In the genomic region with DNA sequence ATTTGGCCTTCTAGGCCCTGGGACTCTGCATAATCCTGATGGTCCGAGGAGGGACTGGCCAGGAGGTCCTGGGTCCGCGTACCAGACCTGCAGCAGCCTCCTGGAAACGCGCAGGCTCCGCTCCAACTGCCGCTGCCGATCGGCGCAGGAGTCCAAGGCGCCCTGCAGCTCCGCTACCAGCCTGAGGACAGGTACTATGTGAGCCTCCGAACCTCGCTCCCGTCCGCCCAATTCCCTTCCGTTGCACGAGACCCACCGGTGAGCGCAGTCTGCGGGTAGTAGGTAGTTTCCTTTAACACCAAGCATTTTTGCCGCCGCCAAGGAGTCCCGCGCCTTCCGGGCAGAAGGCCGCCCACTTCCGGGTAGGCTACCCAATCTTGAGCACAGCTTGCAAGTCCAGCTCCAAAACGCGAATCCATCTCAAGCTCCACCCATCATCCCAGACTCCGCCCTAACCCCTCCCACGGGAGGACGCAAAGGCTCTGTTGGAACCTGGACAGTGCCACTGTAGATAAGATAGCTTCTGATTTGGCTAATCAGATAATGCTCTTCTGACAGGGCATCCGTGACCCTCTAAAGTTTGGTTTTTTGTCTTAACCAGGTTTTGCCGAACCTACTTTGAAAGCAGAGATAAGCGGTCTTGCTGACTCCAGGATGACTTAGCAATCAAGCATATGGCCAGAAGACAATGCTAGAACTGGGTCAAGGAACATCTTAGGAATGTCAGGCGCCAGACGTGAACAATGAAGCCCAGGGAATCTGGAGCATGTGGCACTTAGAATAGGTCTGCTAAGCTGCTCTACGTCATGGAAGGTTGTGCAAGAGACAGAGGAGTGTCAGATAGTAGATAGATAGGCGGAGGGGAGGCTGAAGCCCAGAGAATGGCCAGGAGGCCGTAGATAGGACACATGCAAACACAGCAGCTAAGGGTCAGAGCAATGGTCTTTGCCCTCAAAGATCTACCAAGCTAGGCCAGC, we compare ENCODE assay signal across 8 mouse cellular contexts. TPM values are rescaled to one million over a fixed set of nuclear protein-coding genes. Genes with fewer than 3 reads are reported as not detected.
DNase-seq lines count a peak whose midpoint lies in the region; ATAC-seq and TF ChIP-seq lines count a peak whose summit lies in the region.

Tedc2 (minus strand) TSS at position 417 of the 977 bp plus-strand sequence.

- H3K27ac ChIP-seq in hindbrain, embryonic 10.5 days, result peak within 1 kb of the TSS; percentile 92
- H3K27ac ChIP-seq in lung, embryonic 16.5 days (ENCODE audit: low read length), result peak within 1 kb of the TSS; percentile 62
- no peak within 1 kb of the TSS for H3K27ac ChIP-seq in thymus, adult 2 months (ENCODE audit: control insufficient read depth, insufficient read depth, low read length)

- H3K4me3 ChIP-seq in hindbrain, embryonic 10.5 days, result peak within 1 kb of the TSS; percentile 83
- peak within 1 kb of the TSS; percentile 67 for H3K4me3 ChIP-seq in lung, embryonic 16.5 days (ENCODE audit: low read length)
- H3K4me3 ChIP-seq in thymus, adult 2 months (ENCODE audit: control insufficient read depth, insufficient read depth, low read length), result peak within 1 kb of the TSS; percentile 79

- peak within 1 kb of the TSS; percentile 79 for H3K4me2 ChIP-seq in lung, embryonic 16.5 days (ENCODE audit: low read depth, low read length)

- H3K9me3 ChIP-seq in hindbrain, embryonic 10.5 days, result no peaks in the 10 kb centered on the region
- H3K9me3 ChIP-seq in lung, embryonic 16.5 days (ENCODE audit: control insufficient read depth, low read length), result no peaks in the 10 kb centered on the region

- DNase-seq in Muller cell, postnatal 12 days (ENCODE audit: inconsistent ontology term), result peak; percentile 98
- peak; percentile 98 for DNase-seq in cerebellum, adult 9-10 months
- DNase-seq in hindbrain, embryonic 10.5 days (ENCODE audit: low spot score), result peak; percentile 93
- DNase-seq in layer of hippocampus, adult 9-11 months, result peak; percentile 95
- peak; percentile 91 for DNase-seq in ovary, adult 18-20 months (ENCODE audit: low spot score)
- peak; percentile 91 for DNase-seq in thymus, adult 2 months

- 6% methylated on average over 41 of the region's 41 CpGs for WGBS in hindbrain, embryonic 10.5 days
- WGBS in lung, embryonic 16.5 days, result 3% methylated on average over 41 of the region's 41 CpGs
- 9% methylated on average over 41 of the region's 41 CpGs for WGBS in thymus, adult 2 months

- TF ChIP-seq POLR2A in thymus, adult 2 months (IDR thresholded peaks at IDR 0.05; ENCODE audit: control insufficient read depth, extremely low read depth, insufficient read depth, low read length, poor library complexity), result 0 out of 2 replicates have a peak, but pooled peaks have one; percentile 52

- ATAC-seq in frontal cortex, adult (ENCODE audit: low TSS enrichment), result peak; percentile 96
- peak; percentile 96 for ATAC-seq in lung, embryonic 16.5 days (ENCODE audit: low read depth)

- H3K9ac ChIP-seq in lung, embryonic 16.5 days (ENCODE audit: low read length), result peak within 1 kb of the TSS; percentile 80

- H3K36me3 ChIP-seq in hindbrain, embryonic 10.5 days, result peaks cover 72% of the 10 kb centered on the region
- peaks cover 38% of the 10 kb centered on the region for H3K36me3 ChIP-seq in lung, embryonic 16.5 days (ENCODE audit: control insufficient read depth, insufficient read depth, low read length)
- H3K36me3 ChIP-seq in thymus, adult 2 months (ENCODE audit: control insufficient read depth, insufficient read depth, low read length), result peaks cover 11% of the 10 kb centered on the region; the same call in 1 of the 2 replicates

- TF ChIP-seq CTCF in thymus, adult 2 months (IDR thresholded peaks at IDR 0.05; ENCODE audit: borderline replicate concordance, control insufficient read depth, extremely low read depth, insufficient read depth, low read length, poor library complexity), result no peak; the same call in 1 of the 2 replicates

- H3K27me3 ChIP-seq in hindbrain, embryonic 10.5 days (ENCODE audit: insufficient read depth, poor library complexity, severe bottlenecking), result no peaks in the 10 kb centered on the region
- no peaks in the 10 kb centered on the region for H3K27me3 ChIP-seq in lung, embryonic 16.5 days (ENCODE audit: control insufficient read depth, insufficient read depth, low read depth, low read length)
- no peaks in the 10 kb centered on the region for H3K27me3 ChIP-seq in thymus, adult 2 months (ENCODE audit: control insufficient read depth, insufficient read depth, low read length)

- H3K4me1 ChIP-seq in hindbrain, embryonic 10.5 days (replicated peaks), result peaks cover 29% of the 10 kb centered on the region
- peaks cover 14% of the 10 kb centered on the region for H3K4me1 ChIP-seq in lung, embryonic 16.5 days (replicated peaks; ENCODE audit: control insufficient read depth, insufficient read depth, low read length)
- H3K4me1 ChIP-seq in thymus, adult 2 months (replicated peaks; ENCODE audit: control insufficient read depth, insufficient read depth, low read length), result peaks cover 12% of the 10 kb centered on the region

RNA-seq across cellular contexts. Expression of gene Tedc2, which starts in this region (rescaled TPM):
- polyA plus RNA-seq in hindbrain, embryonic 10.5 days (2016; fragmentation: Nextera tagmentation; extraction: Ambion mirVana), result 19.3 and 22.4 TPM in 2 replicates
- 11.3 and 13.0 TPM in 2 replicates for polyA plus RNA-seq in lung, embryonic 16.5 days (2015; fragmentation: Nextera tagmentation; extraction: Ambion mirVana)
- 17.6 and 20.0 TPM in 2 replicates for polyA plus RNA-seq in thymus, adult 2 months (2012; rRNA removed)
